Mouse (Mus musculus) MEL-GATA-1-ER (cell line): ENCODE measurements around the gene Ccdc122.
A peak's percentile ranks its signal among the peaks of the same experiment; 100 is the strongest.
"Not testable (repeated sequence)": the region's sequence is repeated elsewhere in the genome, so short reads cannot be mapped to it uniquely, and the experiment has no call there.

Experiments used
- DNase-seq: peaks from one replicate; pipeline ENCODE4 v3.0.0-alpha.2; 2012; ENCODE audit warnings: low read depth; ENCODE audit errors: extremely low read depth

The Ccdc122 gene

DNA sequence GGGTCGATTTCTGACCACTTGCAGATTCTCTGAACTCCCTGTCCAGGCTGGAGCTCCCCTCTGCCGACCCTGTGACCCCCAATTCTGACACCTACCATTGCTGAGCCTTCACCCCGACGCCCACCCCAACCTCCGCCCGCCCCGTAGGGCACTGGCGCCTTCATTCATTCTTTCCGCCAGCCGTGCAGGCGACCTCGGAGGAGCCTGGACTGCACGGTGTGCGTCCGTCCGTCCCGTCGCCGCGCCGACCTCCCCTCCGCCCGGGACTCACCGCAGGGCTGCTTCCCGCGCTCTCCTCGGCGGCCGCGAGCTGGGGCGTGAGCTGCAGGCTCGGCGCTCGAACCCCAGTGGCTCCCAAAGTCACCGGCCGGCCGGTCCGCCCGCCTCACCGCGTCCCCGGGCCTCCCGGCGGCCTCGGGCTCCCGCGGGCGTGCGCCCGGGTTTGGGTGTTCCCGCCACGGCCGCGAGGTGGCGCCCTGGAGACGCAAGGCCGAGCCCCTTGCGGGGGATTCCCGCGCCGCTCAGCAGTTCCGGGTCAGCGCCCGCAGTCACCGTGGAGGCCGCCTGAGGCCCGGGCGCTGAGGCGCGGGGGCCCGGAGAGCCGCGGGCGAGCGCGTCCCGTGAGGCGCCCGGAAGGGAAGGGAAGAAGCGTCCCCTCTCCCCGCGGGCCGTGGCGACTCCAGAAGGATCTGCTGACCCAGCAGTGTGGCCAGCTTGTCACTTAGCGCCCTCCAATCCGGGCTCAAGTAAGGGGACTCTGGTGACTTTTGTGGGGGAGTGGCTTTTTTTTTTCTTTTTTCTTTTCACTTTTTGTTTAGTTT lies at the start of gene Ccdc122, which contains the start of gene Lacc1:
Ccdc122 (plus strand) TSS at position 547 of the 821 bp plus-strand sequence.
Lacc1 (minus strand) TSS at position 679 of the 821 bp plus-strand sequence.
- no peak for DNase-seq

DNA sequence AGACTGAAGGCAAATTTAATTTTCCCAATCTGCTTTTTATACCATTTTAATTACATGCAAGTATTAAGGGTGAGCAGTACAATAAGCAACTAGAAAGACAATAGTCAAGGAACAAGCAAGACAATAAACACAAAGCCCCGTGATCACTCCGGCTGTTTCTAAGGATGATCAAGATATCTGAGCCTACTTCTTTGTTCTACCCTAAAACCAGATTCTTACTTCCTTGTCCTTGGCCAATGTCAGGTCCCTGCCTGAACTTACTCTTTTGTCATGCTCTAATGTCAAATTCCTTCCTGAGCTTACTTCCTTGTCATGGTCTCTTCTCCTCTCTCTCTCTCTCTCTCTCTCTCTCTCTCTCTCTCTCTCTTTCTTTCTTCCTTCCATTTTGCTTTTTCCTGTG lies 46.2 kb upstream of the Ccdc122 start:
- DNase-seq, result not testable (repeated sequence)

GRCm38 (mm10) chr14:77004740-77005139 lies 31.8 kb upstream of the Ccdc122 start:
- no peak for DNase-seq

DNA sequence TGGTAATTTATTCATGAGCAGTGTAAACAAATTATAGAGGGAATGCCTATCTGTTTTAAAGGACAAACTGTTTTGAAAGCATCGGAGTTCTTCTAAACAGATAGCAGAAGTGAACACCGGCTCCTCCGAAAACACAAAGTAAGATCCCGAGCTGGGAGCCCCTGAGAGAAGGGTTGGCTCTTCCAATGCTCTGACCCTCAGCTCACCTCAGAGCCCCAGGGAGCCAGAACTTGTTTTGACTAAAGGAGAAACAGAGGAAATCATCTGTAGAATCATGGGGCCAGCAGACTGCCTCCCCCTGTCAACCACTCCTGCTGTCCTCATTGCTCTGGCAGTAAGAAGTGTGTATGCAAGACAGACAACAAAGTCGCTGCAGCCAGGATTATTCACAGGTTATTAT lies 31.0 kb upstream of the Ccdc122 start:
- DNase-seq, result no peak

DNA sequence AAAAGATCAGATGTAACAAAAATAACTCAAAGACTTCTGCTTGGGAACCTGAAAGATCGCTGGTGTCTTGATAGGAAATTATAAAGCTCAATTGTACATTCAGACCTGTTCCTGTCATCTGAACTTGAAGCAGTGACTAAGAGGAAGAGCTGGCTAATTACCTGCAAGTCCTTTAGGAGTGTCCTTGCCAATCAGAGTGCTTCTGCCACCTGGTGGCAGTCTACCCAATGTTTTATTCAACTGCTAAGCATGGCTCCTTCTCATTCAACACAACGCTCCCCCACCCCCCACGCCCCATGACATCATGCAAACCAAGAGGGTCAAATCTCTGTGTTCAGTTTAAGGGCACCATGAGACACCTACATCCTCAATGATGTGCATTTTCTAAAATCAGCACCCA lies 28.3 kb upstream of the Ccdc122 start:
- DNase-seq, result peak; percentile 30

- peak; percentile 7 for DNase-seq
Measured at GRCm38 (mm10) chr14:77011804-77012203, 24.8 kb upstream of the Ccdc122 start.

DNA sequence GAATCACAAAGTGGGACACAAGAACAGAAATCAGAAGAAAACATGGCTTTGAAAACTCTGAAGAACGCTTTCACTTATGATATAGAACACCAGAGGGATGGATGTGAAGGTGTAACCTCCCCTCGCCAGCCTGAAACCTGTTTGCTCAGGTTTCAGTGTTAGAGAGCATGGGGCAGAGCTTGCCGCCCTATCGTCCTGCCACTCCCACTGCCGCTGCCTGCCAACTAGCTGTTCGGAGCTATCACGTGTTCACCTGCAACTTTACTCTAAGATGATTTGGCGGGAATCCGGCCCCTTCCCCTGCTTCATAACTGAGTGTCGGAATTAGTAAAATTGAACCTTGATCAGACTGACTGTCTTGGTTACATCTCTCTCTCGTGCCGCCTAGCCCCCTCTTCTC lies 19.8 kb upstream of the Ccdc122 start:
- DNase-seq, result not testable (repeated sequence)

DNA sequence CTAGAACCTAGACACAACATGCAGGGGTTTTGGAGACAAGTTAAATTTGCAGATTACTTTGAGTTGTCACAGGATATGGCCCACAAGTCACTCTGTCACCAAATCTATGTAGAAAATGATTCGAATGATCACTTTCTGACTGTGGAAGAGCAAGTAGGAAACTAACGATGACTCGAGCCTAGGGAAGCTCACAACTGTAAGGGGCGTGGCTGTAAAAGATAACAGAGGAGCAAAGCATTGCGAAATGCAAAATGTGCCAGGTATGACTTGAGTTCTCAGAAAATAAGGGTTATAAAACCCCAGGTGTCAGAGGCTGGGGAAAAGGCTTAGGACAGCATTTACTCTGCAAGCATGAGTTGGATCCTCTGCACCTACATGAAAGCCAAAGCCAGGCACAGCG lies 19.4 kb upstream of the Ccdc122 start:
- DNase-seq, result no peak

DNA sequence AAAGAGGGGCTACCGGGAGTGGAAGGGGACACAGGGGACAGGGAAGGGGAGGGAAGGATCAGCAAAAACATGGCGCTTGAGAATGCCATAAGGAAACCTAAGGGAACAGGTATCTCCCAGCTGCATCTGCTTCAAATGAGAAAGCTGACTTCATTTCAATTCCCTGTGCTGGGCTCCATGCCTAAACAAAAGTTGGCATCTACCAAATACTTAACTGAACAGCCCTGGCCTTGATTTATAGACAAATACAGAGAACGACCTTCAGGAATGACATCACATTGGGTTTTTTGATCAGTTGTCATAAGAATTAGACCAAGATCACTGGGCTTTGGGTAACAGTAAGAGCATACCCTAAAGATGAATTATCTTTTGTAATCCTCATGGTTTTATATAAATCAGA lies 12.1 kb upstream of the Ccdc122 start:
- DNase-seq, result no peak

GRCm38 (mm10) chr14:77029319-77030054 lies 7.1 kb upstream of the Ccdc122 start:
- DNase-seq, result no peak

- no peak for DNase-seq
Measured at GRCm38 (mm10) chr14:77030808-77031207, 5.8 kb upstream of the Ccdc122 start.

- DNase-seq, result no peak
Measured at GRCm38 (mm10) chr14:77032433-77032832, 4.1 kb upstream of the Ccdc122 start.

GRCm38 (mm10) chr14:77033391-77033790 lies 3.2 kb upstream of the Ccdc122 start:
- no peak for DNase-seq

DNA sequence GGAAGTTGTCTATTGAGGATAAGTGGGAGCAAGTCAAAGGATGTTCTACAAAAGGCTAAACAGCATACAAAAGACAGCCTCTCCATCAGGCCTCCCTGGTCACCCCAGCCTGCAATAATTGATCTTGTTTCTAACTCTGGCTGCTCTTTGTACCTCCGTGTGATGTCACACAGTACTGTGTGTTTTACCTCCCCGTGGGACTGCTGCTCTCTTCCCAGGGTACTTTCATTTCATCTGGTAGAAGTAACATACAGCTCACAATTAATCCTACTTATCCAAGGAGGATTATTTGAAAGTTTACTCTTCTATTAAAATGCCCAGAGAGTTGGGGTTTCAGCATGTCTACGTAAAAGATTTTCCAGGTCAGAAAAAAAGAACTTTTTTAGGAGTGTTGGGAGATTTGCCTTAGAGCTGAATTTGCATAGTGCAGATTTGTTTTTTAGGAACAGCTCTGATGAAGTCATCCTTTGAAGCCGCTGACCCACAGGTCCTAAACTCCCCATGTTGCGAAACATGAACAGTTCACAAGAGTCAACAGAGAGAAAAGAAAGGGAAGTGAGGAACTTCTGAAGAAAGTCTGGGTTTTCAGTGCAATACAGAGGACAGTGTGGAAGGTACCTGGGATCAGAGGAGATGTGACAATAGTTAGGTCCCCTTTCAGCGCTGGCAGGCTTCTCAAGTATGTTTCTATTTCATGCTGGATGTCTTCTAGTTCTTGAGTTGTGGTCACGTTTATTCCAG lies 2.2 kb upstream of the Ccdc122 start:
- no peak for DNase-seq

DNA sequence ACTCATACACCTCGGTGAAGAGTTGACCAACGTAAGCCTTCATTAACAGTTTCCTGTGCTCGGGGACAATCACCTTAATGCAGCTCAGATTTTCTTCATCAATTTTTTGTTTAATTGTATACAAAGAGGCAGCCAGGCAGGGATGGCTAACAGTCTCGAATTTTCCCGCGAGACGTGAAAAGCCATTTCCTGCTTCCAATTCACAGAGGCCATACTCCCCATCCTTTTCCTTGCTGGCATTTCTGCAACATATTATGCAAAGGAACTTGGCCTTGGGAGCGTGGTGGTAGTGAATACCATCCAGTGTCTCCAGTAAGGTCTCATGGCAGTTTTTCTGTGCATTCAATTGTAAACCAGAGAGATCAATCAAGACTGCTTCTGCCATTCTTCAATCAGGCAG lies 1.6 kb upstream of the Ccdc122 start:
- DNase-seq, result no peak

DNA sequence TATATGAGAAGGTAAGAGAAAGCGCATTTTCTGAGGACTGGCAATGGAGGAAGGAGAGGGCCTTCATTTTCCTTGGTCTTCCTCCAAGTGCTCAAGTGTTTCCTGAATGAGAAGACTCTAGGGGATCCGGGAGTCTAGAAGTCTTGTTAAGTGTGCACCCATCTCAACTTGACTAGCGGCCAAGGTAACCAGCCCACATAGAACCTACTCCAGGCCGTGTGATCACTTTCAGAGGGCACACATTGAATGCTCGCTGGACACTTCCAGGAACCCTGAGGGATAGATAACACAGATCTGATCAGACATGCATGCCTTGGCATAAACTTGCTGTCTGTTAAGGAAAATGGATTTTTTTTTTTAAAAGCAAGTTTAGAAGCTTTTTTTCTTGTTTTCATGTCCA lies 758 bp downstream of the Ccdc122 start:
- DNase-seq, result no peak

DNA sequence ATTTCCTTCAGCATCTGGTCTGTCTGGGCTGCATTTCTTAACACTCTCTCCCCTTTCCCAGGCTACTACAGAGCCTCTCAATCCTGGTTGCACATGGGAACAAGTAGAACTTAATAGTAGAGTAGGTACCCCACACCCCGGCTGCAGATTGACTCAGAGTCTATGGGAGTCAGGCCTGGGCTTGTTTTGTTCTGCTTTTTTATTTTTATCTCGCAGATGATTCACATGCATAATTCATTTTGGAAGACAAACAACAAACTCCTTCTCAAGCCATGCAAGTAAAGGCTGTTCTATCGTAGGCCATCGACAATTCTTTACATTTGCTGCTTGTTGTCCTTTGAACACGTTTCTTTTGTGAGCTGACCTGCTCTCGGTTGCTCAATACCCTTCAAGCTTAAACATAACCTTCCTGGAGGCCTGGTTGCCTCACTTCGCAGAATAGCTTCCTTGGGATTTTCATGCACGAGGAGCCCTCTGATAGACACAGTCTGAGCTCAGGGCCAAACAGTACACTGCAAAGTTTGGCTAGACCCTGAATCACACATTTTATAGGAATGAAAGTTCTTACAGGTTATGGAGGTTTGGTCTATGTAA lies 1.4 kb downstream of the Ccdc122 start:
- DNase-seq, result no peak

GRCm38 (mm10) chr14:77053288-77053687 lies 16.7 kb downstream of the Ccdc122 start:
- no peak for DNase-seq

- no peak for DNase-seq
Measured at GRCm38 (mm10) chr14:77069361-77069760, 32.8 kb downstream of the Ccdc122 start.

GRCm38 (mm10) chr14:77081248-77081647 lies 44.7 kb downstream of the Ccdc122 start:
- DNase-seq, result no peak

- no peak for DNase-seq
Measured at GRCm38 (mm10) chr14:77100285-77100684, 63.7 kb downstream of the Ccdc122 start.
